Mouse (Mus musculus) lung, postnatal 0 days (tissue): ENCODE measurements around the gene Dcpp1.

ENCODE experiments used
- CTCF ChIP-seq: IDR thresholded peaks from 2 replicates; pipeline ENCODE4 v1.5.1; 2016; ENCODE audit warnings: antibody characterized with exemption, mild to moderate bottlenecking
- EP300 ChIP-seq: IDR thresholded peaks from 2 replicates; pipeline ENCODE4 v1.6.1; 2016; ENCODE audit warnings: antibody characterized with exemption, mild to moderate bottlenecking, control low read depth

DNA sequence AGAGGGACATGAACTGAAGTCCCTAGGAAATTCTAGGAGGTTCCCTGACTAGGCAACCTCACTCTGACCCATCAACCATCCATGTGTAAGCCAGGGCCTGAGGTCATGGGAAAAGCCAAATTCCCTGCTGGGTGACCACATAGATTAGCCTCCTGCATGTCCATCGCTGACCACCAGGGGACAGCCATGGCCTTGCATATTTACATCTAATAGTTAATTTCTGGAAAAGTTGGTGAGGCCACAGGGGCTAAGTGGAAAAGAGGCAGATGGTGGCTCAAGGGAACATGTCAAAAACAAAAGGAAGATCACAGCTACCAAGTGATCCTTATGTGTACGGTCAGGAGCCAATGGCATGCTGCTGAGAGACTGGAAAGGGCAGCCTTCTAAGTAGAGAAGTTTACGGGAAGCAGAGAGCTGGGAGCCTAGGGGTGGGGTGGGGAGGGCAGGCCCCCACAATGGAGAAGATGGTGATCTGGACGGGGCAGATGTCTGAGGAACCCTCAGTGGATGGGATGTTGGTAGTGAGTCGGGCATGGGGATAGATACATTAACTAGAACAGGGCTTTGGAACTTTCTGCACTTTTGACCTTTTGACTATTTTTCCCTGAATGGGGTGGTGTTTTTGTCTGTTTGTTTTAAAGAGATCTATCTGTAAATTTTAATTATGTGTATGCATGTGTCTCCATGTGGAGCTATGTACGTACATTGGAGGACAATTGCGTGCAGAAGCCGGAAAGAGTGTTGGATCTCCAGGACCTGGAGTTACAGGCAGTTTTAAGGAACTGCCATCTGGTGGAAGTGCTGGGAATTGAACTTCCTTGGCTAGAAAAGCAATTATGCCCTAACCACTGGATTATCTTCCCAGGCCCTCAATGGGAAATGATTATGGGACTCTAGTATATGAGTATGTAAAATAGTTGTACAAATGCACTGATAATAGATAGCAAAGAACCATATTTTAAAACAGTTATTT is 6.5 kb upstream of the Dcpp1 start:
- TF ChIP-seq CTCF = peak; percentile 98
- TF ChIP-seq EP300 = no peak
